Mouse (Mus musculus) forebrain, embryonic 11.5 days (tissue): ENCODE data around the gene Atp2b1. TPM values are rescaled to one million over a fixed set of nuclear protein-coding genes. Genes with fewer than 3 reads are reported as not detected.

Experiments
- polyA plus RNA-seq: library from polyadenylated mRNA; unstranded; fragments of >200 nt; fragmentation: Nextera tagmentation; extraction: Ambion mirVana; gene quantifications from 2 replicates; pipeline ENCODE4 v1.2.1, GENCODE M21; 2014

Gene Atp2b1
- polyA plus RNA-seq, 1 experiment from 2014 or later: 81.8 TPM

Other genes with a start within 250 kb of the Atp2b1 start
- 42.7 and 43.7 TPM in 2 replicates for gene Poc1b, start 192.6 kb downstream of the Atp2b1 start, polyA plus RNA-seq
- gene Galnt4, start 193.8 kb downstream of the Atp2b1 start, polyA plus RNA-seq: 4.7 and 5.6 TPM in 2 replicates
- gene Phxr2, start 211.9 kb downstream of the Atp2b1 start, polyA plus RNA-seq: not detected in 2 replicates